Mouse (Mus musculus): ENCODE results near the gene Arl10. TPM values are rescaled to one million over a fixed set of nuclear protein-coding genes. Genes with fewer than 3 reads are reported as not detected.

Gene Arl10
- polyA plus RNA-seq, 1 experiment from 2014 or later, result 93.8 TPM

- Histone ChIP-seq H3K4me2 (no peak overlapping the region), H3K27ac (replicated peaks) (no peak overlapping the region), H3K36me3 (peaks cover 12% of the 10 kb centered on the region; the same call in 1 of the 2 replicates), H3K27me3 (replicated peaks) (no peaks in the 10 kb centered on the region), H3K4me3 (replicated peaks) (no peak overlapping the region), H3K4me1 (peaks cover 7% of the 10 kb centered on the region), H3K9ac (replicated peaks) (no peak overlapping the region), H3K9me3 (replicated peaks) (no peaks in the 10 kb centered on the region)
- WGBS, result 94% methylated on average over 4 of the region's 4 CpGs
- ATAC-seq (ENCODE audit: low FRiP score), result no peak
These were observed 54.3 kb downstream of the Arl10 start for GRCm38 (mm10) chr13:54629128-54629527.

Small RNAs within 50 kb of the gene (microRNA-seq; reads per million reads assigned to microRNA genes)
- not detected for gene Gm24195

Other genes with a start within 250 kb of the Arl10 start
- 19.8 and 20.0 TPM in 2 replicates for gene Cplx2, start 203.7 kb upstream of the Arl10 start, polyA plus RNA-seq (2015; fragmentation: Nextera tagmentation; extraction: Ambion mirVana)
- 85.8 and 89.9 TPM in 2 replicates for gene Thoc3, start 106.2 kb upstream of the Arl10 start, polyA plus RNA-seq (2015; fragmentation: Nextera tagmentation; extraction: Ambion mirVana)
- 19.8 and 20.1 TPM in 2 replicates for gene Simc1, start 71.2 kb upstream of the Arl10 start, polyA plus RNA-seq (2015; fragmentation: Nextera tagmentation; extraction: Ambion mirVana)
- gene 4833439L19Rik, start 9.6 kb upstream of the Arl10 start, polyA plus RNA-seq (2015; fragmentation: Nextera tagmentation; extraction: Ambion mirVana), result 218 and 220 TPM in 2 replicates
- gene Nop16, start 15.1 kb downstream of the Arl10 start, polyA plus RNA-seq (2015; fragmentation: Nextera tagmentation; extraction: Ambion mirVana), result 64.7 and 69.8 TPM in 2 replicates
- gene Higd2a, start 15.2 kb downstream of the Arl10 start, polyA plus RNA-seq (2015; fragmentation: Nextera tagmentation; extraction: Ambion mirVana), result 267 and 285 TPM in 2 replicates
- 230 and 259 TPM in 2 replicates for gene Cltb, start 36.3 kb downstream of the Arl10 start, polyA plus RNA-seq (2015; fragmentation: Nextera tagmentation; extraction: Ambion mirVana)
- gene Faf2, start 46.8 kb downstream of the Arl10 start, polyA plus RNA-seq (2015; fragmentation: Nextera tagmentation; extraction: Ambion mirVana), result 58.1 and 64.7 TPM in 2 replicates
- 73.5 and 76.3 TPM in 2 replicates for gene Rnf44, start 118.9 kb downstream of the Arl10 start, polyA plus RNA-seq (2015; fragmentation: Nextera tagmentation; extraction: Ambion mirVana)
- 0.22 and 1.4 TPM in 2 replicates for gene Cdhr2, start 126.4 kb downstream of the Arl10 start, polyA plus RNA-seq (2015; fragmentation: Nextera tagmentation; extraction: Ambion mirVana)
- gene Gprin1, start 174.9 kb downstream of the Arl10 start, polyA plus RNA-seq (2015; fragmentation: Nextera tagmentation; extraction: Ambion mirVana), result 10.3 and 21.6 TPM in 2 replicates
- gene Sncb, start 191.6 kb downstream of the Arl10 start, polyA plus RNA-seq (2015; fragmentation: Nextera tagmentation; extraction: Ambion mirVana), result 110 and 122 TPM in 2 replicates
- gene Eif4e1b, start 209.0 kb downstream of the Arl10 start, polyA plus RNA-seq (2015; fragmentation: Nextera tagmentation; extraction: Ambion mirVana), result not detected in 2 replicates
- gene Tspan17, start 214.4 kb downstream of the Arl10 start, polyA plus RNA-seq (2015; fragmentation: Nextera tagmentation; extraction: Ambion mirVana), result 112 and 137 TPM in 2 replicates

All from neural tube, embryonic 15.5 days (tissue).